Mouse (Mus musculus) kidney, embryonic 16.5 days (tissue): ENCODE results near the gene Tmem259. TPM values are rescaled to one million over a fixed set of nuclear protein-coding genes. Genes with fewer than 3 reads are reported as not detected.

Experiments
- ATAC-seq: fragments of 200-750 bp; cut with Nextera tagmentation; 2 replicates; pipeline ENCODE4 v1.8.0; 2017; ENCODE audit warnings: moderate TSS enrichment; ENCODE audit not compliant: low FRiP score, low TSS enrichment
- H3K27ac ChIP-seq: fragments of 300-500 bp; sonication (generic); 2 replicates; pipeline ENCODE4 v1.5.1; 2014; ENCODE audit warnings: low read length
- H3K27me3 ChIP-seq: fragments of 300-500 bp; sonication (generic); 2 replicates; pipeline ENCODE4 v1.6.1; 2014; ENCODE audit warnings: low read length, control low read depth, mixed read lengths; ENCODE audit not compliant: insufficient read depth
- H3K36me3 ChIP-seq: fragments of 300-500 bp; sonication (generic); 2 replicates; pipeline ENCODE4 v1.6.1; 2014; ENCODE audit warnings: low read length, control low read depth, mixed read lengths; ENCODE audit not compliant: insufficient read depth
- H3K4me1 ChIP-seq: fragments of 300-500 bp; sonication (generic); 2 replicates; pipeline ENCODE4 v1.6.1; 2014; ENCODE audit warnings: low read length, control low read depth, mixed read lengths; ENCODE audit not compliant: insufficient read depth
- H3K4me2 ChIP-seq: fragments of 300-500 bp; sonication (generic); replicated peaks from 2 replicates; pipeline ENCODE4 v1.6.1; 2014; ENCODE audit warnings: low read depth, low read length
- H3K4me3 ChIP-seq: fragments of 300-500 bp; sonication (generic); 2 replicates; pipeline ENCODE4 v1.5.1; 2014; ENCODE audit warnings: mild to moderate bottlenecking, low read length
- H3K9ac ChIP-seq: fragments of 300-500 bp; sonication (generic); replicated peaks from 2 replicates; pipeline ENCODE4 v1.6.1; 2014; ENCODE audit warnings: low read length
- H3K9me3 ChIP-seq: fragments of 300-500 bp; sonication (generic); 2 replicates; pipeline ENCODE4 v1.6.1; 2016; ENCODE audit warnings: low read length, control low read depth
- WGBS: fragments of 180-500 bp; shearing (Covaris S2); extraction: QIAGEN DNeasy Blood & Tissue Kit; methylation state at CpG from one replicate; pipeline ENCODE4 v1.1.7; 2014; 5-methylcytosine and 5-hydroxymethylcytosine counted together
- polyA plus RNA-seq: library from polyadenylated mRNA; unstranded; fragments of >200 nt; fragmentation: Nextera tagmentation; extraction: Ambion mirVana; gene quantifications from 2 replicates; pipeline ENCODE4 v1.2.1, GENCODE M21; 2015

Tmem259 gene
- polyA plus RNA-seq, 1 experiment from 2014 or later = 11.2 TPM

- Histone ChIP-seq H3K9me3 (no peaks in the 10 kb centered on the region), H3K36me3 (peaks cover 19% of the 10 kb centered on the region), H3K4me2 (peak overlapping the region; percentile 95), H3K4me3 (peak overlapping the region; percentile 99), H3K4me1 (peaks cover 58% of the 10 kb centered on the region), H3K27me3 (peaks cover 3% of the 10 kb centered on the region; the same call in 1 of the 2 replicates), H3K27ac (peak overlapping the region; percentile 98), H3K9ac (peak overlapping the region; percentile 94)
- under 1% methylated on average over 24 of the region's 29 CpGs for WGBS
- ATAC-seq = no peak
Observed at GRCm38 (mm10) chr10:79928030-79928694, 56.0 kb downstream of the Tmem259 start.

DNA sequence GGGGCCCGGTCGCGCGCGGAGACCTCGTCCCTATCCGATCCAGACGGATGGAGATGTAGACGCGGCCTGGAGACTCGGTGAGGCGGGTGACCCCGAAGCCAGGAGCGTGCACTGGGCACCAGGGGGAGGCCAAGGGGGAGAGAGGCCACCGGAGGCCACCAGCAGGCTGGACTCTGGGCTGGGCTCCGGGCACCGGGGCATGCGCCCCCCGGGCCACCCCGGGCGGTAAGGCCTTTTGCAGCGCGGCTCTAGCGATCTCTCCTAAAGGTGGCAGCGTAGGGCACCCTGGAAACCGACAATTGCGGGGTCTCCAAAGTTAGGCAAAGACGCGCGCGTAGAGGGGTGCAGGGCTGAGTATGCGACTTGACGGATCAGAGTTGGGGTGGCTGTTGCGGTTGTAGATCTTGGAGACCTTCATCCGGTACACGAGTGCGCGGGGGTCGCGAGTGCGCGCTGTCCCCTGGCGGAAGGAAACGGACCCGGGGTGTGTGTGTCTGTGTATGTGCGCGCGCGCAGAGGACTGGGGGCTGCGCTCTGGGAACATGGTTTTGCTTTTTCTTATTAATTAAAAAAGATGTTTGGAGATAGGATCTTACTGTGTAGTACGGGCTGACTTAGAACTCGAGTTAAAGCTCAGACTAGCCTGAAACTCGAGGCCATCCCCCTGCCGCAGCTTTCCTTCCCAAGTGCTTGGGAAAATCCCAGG is 56.7 kb downstream of the Tmem259 start:
- peak; percentile 31 for ATAC-seq
- Histone ChIP-seq H3K4me1 (peaks cover 51% of the 10 kb centered on the region), H3K27me3 (peaks cover 10% of the 10 kb centered on the region; the same call in 1 of the 2 replicates), H3K36me3 (peaks cover 18% of the 10 kb centered on the region), H3K9me3 (no peaks in the 10 kb centered on the region), H3K9ac (peak overlapping the region; percentile 94), H3K4me3 (peak overlapping the region; percentile 99), H3K4me2 (peak overlapping the region; percentile 95), H3K27ac (peak overlapping the region; percentile 98)
- under 1% methylated on average over 54 of the region's 54 CpGs for WGBS

DNA sequence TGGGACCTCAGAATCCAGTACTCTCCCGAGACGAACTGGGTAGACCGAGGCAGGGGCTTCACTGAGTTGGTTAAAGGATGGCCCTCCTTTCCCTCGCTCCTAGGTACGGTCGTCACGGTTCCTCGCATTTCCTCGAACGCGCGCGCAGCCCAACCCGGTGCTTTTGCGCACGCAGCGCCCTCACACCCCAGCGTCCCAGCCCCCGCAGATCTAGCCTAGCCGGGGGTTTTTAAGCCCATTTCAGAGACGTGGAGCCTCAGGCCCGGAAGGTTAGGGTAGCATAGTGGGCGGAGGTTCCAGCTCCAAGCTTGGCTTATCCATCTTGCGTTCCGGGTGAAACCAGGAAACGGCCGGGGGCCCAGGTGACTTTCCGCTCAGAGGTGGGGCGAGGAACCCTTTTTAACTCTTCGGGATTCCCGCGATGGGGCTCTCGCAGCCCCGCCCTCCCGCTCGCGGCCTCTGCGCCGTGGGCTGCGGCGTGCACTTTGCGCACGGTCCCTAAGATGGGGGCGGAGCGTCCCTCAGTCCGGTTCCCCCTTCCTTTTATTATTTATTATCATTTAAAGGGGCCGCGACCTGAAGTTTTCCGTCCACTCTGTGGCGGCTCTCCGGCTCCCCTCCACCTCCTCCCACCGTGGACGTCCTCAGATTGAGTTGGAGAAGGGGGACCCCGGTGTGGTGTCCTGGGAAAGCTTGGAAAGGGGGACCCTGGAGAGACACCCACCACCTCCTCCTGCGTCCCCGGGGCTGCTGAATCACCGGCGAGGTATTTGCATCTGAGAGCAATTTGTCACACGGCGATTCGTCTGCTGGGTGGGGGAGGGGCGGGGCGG is 57.4 kb downstream of the Tmem259 start, which contains the start of gene Arid3a:
TSS of gene Arid3a (plus strand) at position 553 of the 833 bp plus-strand sequence.
- peaks cover 11% of the 10 kb centered on the region for H3K36me3 ChIP-seq
- peak within 1 kb of the TSS; percentile 98 for H3K27ac ChIP-seq
- H3K4me3 ChIP-seq = peak within 1 kb of the TSS; percentile 99
- peak within 1 kb of the TSS; percentile 94 for H3K9ac ChIP-seq
- peaks cover 45% of the 10 kb centered on the region for H3K4me1 ChIP-seq
- peak; percentile 62 for ATAC-seq
- under 1% methylated on average over 63 of the region's 63 CpGs for WGBS
- H3K4me2 ChIP-seq = peak within 1 kb of the TSS; percentile 95
- no peaks in the 10 kb centered on the region for H3K9me3 ChIP-seq
- peaks cover 18% of the 10 kb centered on the region for H3K27me3 ChIP-seq

DNA sequence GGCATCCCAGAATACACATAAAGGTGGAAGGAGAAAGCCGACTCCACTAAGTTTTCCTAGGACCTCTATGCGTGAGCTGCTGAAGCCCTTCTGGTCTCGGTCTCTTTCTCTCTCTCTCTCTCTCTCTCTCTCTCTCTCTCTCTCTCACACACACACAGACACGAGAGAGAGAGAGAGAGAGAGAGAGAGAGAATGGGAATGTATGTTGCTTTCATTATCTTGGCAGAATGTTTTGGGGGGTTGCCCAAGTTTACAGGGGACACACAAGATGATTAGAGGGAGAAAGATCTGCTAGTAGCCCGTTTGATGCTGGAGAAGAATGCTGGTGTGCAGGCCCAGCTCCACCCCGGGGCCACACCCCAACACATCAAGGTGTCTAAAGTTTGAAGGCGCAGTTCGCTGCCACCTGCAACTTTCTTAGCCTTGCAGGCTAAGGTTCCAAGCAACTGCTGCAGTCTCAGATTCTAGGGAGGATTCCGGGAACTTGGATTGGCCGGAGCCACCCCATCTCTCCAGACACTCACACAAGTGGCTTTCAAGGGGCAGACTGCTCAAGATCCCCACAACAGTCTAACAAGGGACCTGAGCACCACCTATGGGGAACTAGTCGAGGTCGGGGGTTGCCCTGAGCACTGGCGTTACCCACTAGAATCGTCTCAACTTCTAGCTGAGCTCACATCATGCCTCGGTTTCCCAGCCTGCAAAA is 58.2 kb downstream of the Tmem259 start:
- peak overlapping the region; percentile 82 for H3K27ac ChIP-seq
- 10% methylated on average over 14 of the region's 15 CpGs for WGBS
- H3K4me1 ChIP-seq = peaks cover 44% of the 10 kb centered on the region
- peak overlapping the region; percentile 99 for H3K4me3 ChIP-seq
- ATAC-seq = peak; percentile 8; the same call in 1 of the 2 replicates
- peaks cover 25% of the 10 kb centered on the region for H3K27me3 ChIP-seq
- H3K36me3 ChIP-seq = peaks cover 4% of the 10 kb centered on the region
- no peaks in the 10 kb centered on the region for H3K9me3 ChIP-seq
- peak overlapping the region; percentile 94 for H3K9ac ChIP-seq
- peak overlapping the region; percentile 95 for H3K4me2 ChIP-seq

DNA sequence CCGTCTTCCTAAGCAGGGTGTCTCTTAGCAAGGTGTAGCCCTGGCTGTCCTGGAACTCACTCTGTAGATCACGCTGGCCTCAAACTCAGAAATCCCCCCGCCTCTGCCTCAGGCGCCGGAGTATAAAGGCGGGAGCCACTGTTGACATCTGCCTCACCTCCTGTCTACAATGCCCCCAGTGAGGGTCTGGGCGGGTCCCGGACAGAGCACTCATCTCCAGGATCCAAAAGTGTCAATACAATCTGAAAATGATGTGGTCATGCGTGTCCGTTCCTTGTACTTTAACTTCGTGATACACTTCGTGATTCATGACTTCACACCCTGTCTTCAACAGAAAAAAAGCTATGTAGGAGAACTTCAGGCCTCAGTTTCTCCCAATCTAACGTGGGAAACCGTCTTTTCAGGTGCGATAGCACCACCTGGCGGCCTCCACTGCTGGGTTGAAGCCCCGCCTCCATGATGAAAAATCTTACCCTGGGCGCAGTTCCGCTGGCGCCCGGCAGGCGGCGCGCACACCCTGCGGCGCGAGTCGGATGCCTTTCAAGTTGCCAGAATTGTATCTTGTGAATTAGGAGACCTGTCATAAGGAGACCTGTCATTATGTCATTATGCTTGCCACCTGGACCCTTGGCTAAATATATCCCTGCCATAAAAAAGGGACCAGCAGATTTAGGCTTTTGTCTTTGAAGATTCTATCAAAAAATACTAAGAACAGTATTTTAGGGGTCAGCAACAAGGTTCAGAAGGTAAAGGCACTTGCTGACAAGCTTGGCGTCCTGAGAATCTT is 58.9 kb downstream of the Tmem259 start:
- Histone ChIP-seq H3K27me3 (peaks cover 33% of the 10 kb centered on the region), H3K27ac (no peak overlapping the region), H3K4me1 (peaks cover 46% of the 10 kb centered on the region), H3K9ac (no peak overlapping the region), H3K4me2 (peak overlapping the region; percentile 95; the same call in 1 of the 2 replicates), H3K36me3 (no peaks in the 10 kb centered on the region), H3K9me3 (no peaks in the 10 kb centered on the region), H3K4me3 (no peak overlapping the region)
- no peak for ATAC-seq
- 11% methylated on average over 29 of the region's 29 CpGs for WGBS

Other genes with a start within 250 kb of the Tmem259 start
- gene Polrmt, start 237.7 kb downstream of the Tmem259 start, polyA plus RNA-seq = 60.9 and 63.8 TPM in 2 replicates
- gene Fgf22, start 229.3 kb downstream of the Tmem259 start, polyA plus RNA-seq = 0.14 and 0.39 TPM in 2 replicates
- gene Rnf126, start 217.4 kb downstream of the Tmem259 start, polyA plus RNA-seq = 66.4 and 77.0 TPM in 2 replicates
- 23.9 and 26.4 TPM in 2 replicates for gene Fstl3, start 207.1 kb downstream of the Tmem259 start, polyA plus RNA-seq
- not detected in 2 replicates for gene Prss57, start 193.4 kb downstream of the Tmem259 start, polyA plus RNA-seq
- gene Palm, start 190.8 kb downstream of the Tmem259 start, polyA plus RNA-seq = 190 and 194 TPM in 2 replicates
- gene Misp, start 163.3 kb downstream of the Tmem259 start, polyA plus RNA-seq = 18.2 and 18.5 TPM in 2 replicates
- 431 and 491 TPM in 2 replicates for gene Ptbp1, start 129.9 kb downstream of the Tmem259 start, polyA plus RNA-seq
- gene Prtn3, start 109.9 kb downstream of the Tmem259 start, polyA plus RNA-seq = 7.9 and 8.2 TPM in 2 replicates
- gene Plppr3, start 109.7 kb downstream of the Tmem259 start, polyA plus RNA-seq = 72.7 and 78.6 TPM in 2 replicates
- 0.60 and 0.76 TPM in 2 replicates for gene Elane, start 98.1 kb downstream of the Tmem259 start, polyA plus RNA-seq
- not detected in 2 replicates for gene Cfd, start 93.5 kb downstream of the Tmem259 start, polyA plus RNA-seq
- 71.0 and 72.4 TPM in 2 replicates for gene Med16, start 75.4 kb downstream of the Tmem259 start, polyA plus RNA-seq
- gene Gm26602, start 73.5 kb downstream of the Tmem259 start, polyA plus RNA-seq = 9.2 TPM in 1 of 2 replicates, not detected in the other
- gene Kiss1r, start 67.4 kb downstream of the Tmem259 start, polyA plus RNA-seq = 1.5 and 2.1 TPM in 2 replicates
- 169 and 170 TPM in 2 replicates for gene R3hdm4, start 63.1 kb downstream of the Tmem259 start, polyA plus RNA-seq
- gene Arid3a, start 57.3 kb downstream of the Tmem259 start, polyA plus RNA-seq = 5.5 and 9.2 TPM in 2 replicates
- gene Wdr18, start 24.2 kb downstream of the Tmem259 start, polyA plus RNA-seq = 101 and 113 TPM in 2 replicates
- 0.54 and 0.71 TPM in 2 replicates for gene Grin3b, start 13.6 kb downstream of the Tmem259 start, polyA plus RNA-seq
- 309 and 332 TPM in 2 replicates for gene Cnn2, start 4.3 kb upstream of the Tmem259 start, polyA plus RNA-seq
- gene Abca7, start 12.2 kb upstream of the Tmem259 start, polyA plus RNA-seq = 4.2 and 4.4 TPM in 2 replicates
- gene Arhgap45, start 32.3 kb upstream of the Tmem259 start, polyA plus RNA-seq = 10.5 and 11.3 TPM in 2 replicates
- gene Polr2e, start 55.5 kb upstream of the Tmem259 start, polyA plus RNA-seq = 242 and 248 TPM in 2 replicates
- 617 and 706 TPM in 2 replicates for gene Gpx4, start 62.8 kb upstream of the Tmem259 start, polyA plus RNA-seq
- gene Sbno2, start 121.2 kb upstream of the Tmem259 start, polyA plus RNA-seq = 16.1 and 17.6 TPM in 2 replicates
- gene Stk11, start 131.5 kb upstream of the Tmem259 start, polyA plus RNA-seq = 18.2 and 20.2 TPM in 2 replicates
- gene Atp5d, start 154.3 kb upstream of the Tmem259 start, polyA plus RNA-seq = 676 and 688 TPM in 2 replicates
- 6.4 and 7.3 TPM in 2 replicates for gene Cbarp, start 156.5 kb upstream of the Tmem259 start, polyA plus RNA-seq
- gene Midn, start 163.9 kb upstream of the Tmem259 start, polyA plus RNA-seq = 15.9 and 16.8 TPM in 2 replicates
- 96.2 and 101 TPM in 2 replicates for gene Cirbp, start 181.7 kb upstream of the Tmem259 start, polyA plus RNA-seq
- gene 1600002K03Rik, start 188.6 kb upstream of the Tmem259 start, polyA plus RNA-seq = 15.2 and 15.3 TPM in 2 replicates
- 11.0 and 11.8 TPM in 2 replicates for gene Efna2, start 195.2 kb upstream of the Tmem259 start, polyA plus RNA-seq
- 72.2 and 74.6 TPM in 2 replicates for gene Mum1, start 242.1 kb upstream of the Tmem259 start, polyA plus RNA-seq